Mouse (Mus musculus): ENCODE measurements around the gene Fcer1a.
"Not testable (repeated sequence)": the region's sequence is repeated elsewhere in the genome, so short reads cannot be mapped to it uniquely, and the experiment has no call there.

The Fcer1a gene

DNA sequence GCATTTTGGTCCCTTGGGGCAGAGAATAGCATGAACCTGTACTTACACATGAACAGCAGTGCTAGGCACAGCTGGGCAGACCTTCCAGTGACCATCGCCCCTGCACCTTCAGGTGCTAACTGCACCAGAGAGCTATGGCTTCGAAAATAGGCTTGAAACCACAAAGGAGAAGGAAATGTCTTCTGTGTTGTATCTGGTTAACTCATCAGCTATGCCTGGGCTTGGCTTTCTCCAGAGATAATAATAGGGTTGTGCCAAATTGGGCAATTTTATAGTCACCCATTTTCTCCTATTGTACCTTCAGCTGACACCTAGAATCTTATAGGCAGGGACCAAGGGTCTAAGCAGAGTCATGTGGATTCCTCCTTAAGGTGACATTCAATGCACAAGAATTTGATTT is at the start of gene Fcer1a:
TSS of gene Fcer1a (minus strand) at position 134 of the 400 bp plus-strand sequence.
- in situ Hi-C loops (cut with MboI; ENCODE audit: low sequenced_read_pairs): no loop called here

GRCm38 (mm10) chr1:173265701-173266100 is 38.7 kb upstream of the Fcer1a start, which contains the start of gene Olfr418:
Olfr418 (plus strand) TSS chr1:173266001.
- in situ Hi-C loops (cut with MboI; ENCODE audit: low sequenced_read_pairs): no loop called here

DNA sequence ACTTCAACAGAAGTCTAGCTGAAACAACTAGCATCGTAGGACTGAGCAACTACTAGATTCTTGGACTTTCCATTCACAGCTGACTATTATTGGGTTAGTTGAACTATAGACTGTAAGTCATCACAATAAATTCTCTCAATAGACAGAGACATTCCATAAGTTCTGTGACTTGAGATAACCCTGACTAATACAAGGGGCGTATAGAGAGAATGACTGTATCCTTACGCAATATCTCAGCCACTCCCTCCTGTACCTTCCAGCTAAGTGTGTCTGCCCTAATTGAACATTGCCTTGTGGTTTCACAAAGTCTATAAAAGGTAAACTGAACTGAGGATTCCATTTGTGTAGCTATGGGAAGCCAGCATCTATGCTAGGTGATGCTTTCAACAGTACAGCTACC is 22.9 kb upstream of the Fcer1a start:
- in situ Hi-C loops (cut with MboI; ENCODE audit: low sequenced_read_pairs): no loop called here

GRCm38 (mm10) chr1:173237004-173237403 is 10.0 kb upstream of the Fcer1a start:
- in situ Hi-C loops (cut with MboI; ENCODE audit: low sequenced_read_pairs): not testable (repeated sequence)

DNA sequence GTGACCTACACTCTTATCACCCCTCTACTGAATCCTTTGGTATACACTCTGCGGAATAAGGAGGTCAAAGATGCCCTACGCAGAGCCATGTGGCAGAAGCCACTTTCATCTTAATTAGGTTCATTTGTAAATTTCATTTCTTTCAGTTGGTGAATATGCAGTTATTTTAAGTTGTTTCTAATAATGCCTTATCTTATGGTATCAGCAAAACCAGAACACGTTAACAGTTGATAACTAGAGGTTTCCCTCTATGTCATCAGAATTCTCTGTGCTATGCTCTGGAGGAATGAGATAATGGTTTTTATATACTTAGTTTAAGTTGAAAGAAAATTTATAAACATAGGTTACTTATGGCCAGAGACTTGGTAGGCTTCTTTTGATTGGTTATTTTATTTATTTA is 10.5 kb downstream of the Fcer1a start:
- in situ Hi-C loops (cut with MboI; ENCODE audit: low sequenced_read_pairs): no loop called here

DNA sequence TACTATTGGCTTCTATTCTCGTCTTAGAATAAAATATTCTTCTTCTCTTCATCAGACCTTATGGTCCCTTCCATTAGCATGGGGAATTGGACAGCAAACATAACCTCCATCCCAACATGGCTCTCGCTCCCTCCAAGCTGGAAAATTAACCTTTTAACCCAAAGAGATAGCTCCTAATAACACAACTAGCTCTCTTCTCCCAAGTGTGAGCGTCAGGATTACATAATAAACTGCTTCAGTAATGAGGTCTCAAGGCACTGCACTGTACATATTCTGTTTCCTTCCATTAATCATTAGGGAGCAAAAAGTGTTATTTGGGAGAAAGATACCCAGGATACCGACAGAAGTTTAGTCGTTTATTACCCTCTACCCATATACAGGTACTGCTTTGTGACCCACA is 14.9 kb downstream of the Fcer1a start, which contains the start of gene Olfr1404:
TSS of gene Olfr1404 (plus strand) at position 301 of the 400 bp plus-strand sequence.
- in situ Hi-C loops (cut with MboI; ENCODE audit: low sequenced_read_pairs): no loop called here

- in situ Hi-C loops (cut with MboI; ENCODE audit: low sequenced_read_pairs): no loop called here
These were observed 29.5 kb downstream of the Fcer1a start, which contains the start of gene Olfr218 for GRCm38 (mm10) chr1:173197508-173197907. Olfr218 (plus strand) TSS chr1:173197808.

GRCm38 (mm10) chr1:173196359-173196758 is 30.7 kb downstream of the Fcer1a start:
- in situ Hi-C loops (cut with MboI; ENCODE audit: low sequenced_read_pairs): no loop called here

DNA sequence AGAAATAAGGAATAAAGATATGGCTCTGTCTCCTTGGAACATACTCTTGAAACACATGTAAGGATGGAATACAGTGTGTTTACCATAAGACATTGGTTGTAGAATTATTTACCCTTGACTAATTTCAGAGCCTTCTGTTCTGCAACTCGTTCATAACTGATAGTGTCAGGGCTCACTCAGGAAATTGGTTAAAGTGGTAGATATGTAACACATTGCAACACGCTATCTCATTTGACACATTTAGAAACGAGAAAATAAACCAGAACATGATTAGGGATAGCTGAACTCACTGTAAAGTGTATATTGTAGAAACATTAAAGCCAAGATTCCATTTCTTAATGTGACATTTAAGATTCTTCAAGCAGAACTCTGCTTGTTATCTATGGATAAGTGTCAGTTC is 35.0 kb downstream of the Fcer1a start:
- in situ Hi-C loops (cut with MboI; ENCODE audit: low sequenced_read_pairs): no loop called here

- in situ Hi-C loops (cut with MboI; ENCODE audit: low sequenced_read_pairs): no loop called here
These were observed 36.5 kb downstream of the Fcer1a start, which contains the start of gene Olfr1406 for GRCm38 (mm10) chr1:173190540-173190939. Olfr1406 (minus strand) TSS chr1:173190640.

- in situ Hi-C loops (cut with MboI; ENCODE audit: low sequenced_read_pairs): no loop called here
These were observed 52.7 kb downstream of the Fcer1a start for GRCm38 (mm10) chr1:173174154-173174842.

Data from CH12F3 (cell line).